Mouse (Mus musculus) small intestine, adult 2 months (tissue): ENCODE results near the gene Gm266.

Experiments used
- CTCF ChIP-seq: fragments of 200-500 bp; IDR thresholded peaks from 2 replicates; pipeline ENCODE4 v1.5.1; 2012; ENCODE audit warnings: low read depth, mild to moderate bottlenecking, control low read depth, inconsistent platforms, low read length, moderate library complexity, mixed read lengths; ENCODE audit not compliant: insufficient replicate concordance, insufficient read length; ENCODE audit errors: extremely low read depth
- POLR2A ChIP-seq: fragments of 200-500 bp; IDR thresholded peaks from 2 replicates; pipeline ENCODE4 v1.6.1; 2012; ENCODE audit warnings: low read depth, mild to moderate bottlenecking, control low read depth, inconsistent platforms, low read length, moderate library complexity

- TF ChIP-seq POLR2A (no peak), CTCF (no peak)
Measured at GRCm38 (mm10) chr12:111494931-111495330, 9.3 kb upstream of the Gm266 start.
